Mouse (Mus musculus) kidney, embryonic 16.5 days (tissue): Measurements from ENCODE around the gene Ntm. TPM values are rescaled to one million over a fixed set of nuclear protein-coding genes. Genes with fewer than 3 reads are reported as not detected.

Source experiments
- ATAC-seq: fragments of 200-750 bp; cut with Nextera tagmentation; 2 replicates; pipeline ENCODE4 v1.8.0; 2017; ENCODE audit warnings: moderate TSS enrichment; ENCODE audit not compliant: low FRiP score, low TSS enrichment
- H3K27ac ChIP-seq: fragments of 300-500 bp; sonication (generic); 2 replicates; pipeline ENCODE4 v1.5.1; 2014; ENCODE audit warnings: low read length
- H3K27me3 ChIP-seq: fragments of 300-500 bp; sonication (generic); 2 replicates; pipeline ENCODE4 v1.6.1; 2014; ENCODE audit warnings: low read length, control low read depth, mixed read lengths; ENCODE audit not compliant: insufficient read depth
- H3K36me3 ChIP-seq: fragments of 300-500 bp; sonication (generic); 2 replicates; pipeline ENCODE4 v1.6.1; 2014; ENCODE audit warnings: low read length, control low read depth, mixed read lengths; ENCODE audit not compliant: insufficient read depth
- H3K4me1 ChIP-seq: fragments of 300-500 bp; sonication (generic); 2 replicates; pipeline ENCODE4 v1.6.1; 2014; ENCODE audit warnings: low read length, control low read depth, mixed read lengths; ENCODE audit not compliant: insufficient read depth
- H3K4me2 ChIP-seq: fragments of 300-500 bp; sonication (generic); replicated peaks from 2 replicates; pipeline ENCODE4 v1.6.1; 2014; ENCODE audit warnings: low read depth, low read length
- H3K4me3 ChIP-seq: fragments of 300-500 bp; sonication (generic); 2 replicates; pipeline ENCODE4 v1.5.1; 2014; ENCODE audit warnings: mild to moderate bottlenecking, low read length
- H3K9ac ChIP-seq: fragments of 300-500 bp; sonication (generic); replicated peaks from 2 replicates; pipeline ENCODE4 v1.6.1; 2014; ENCODE audit warnings: low read length
- H3K9me3 ChIP-seq: fragments of 300-500 bp; sonication (generic); 2 replicates; pipeline ENCODE4 v1.6.1; 2016; ENCODE audit warnings: low read length, control low read depth
- WGBS: fragments of 180-500 bp; shearing (Covaris S2); extraction: QIAGEN DNeasy Blood & Tissue Kit; methylation state at CpG from one replicate; pipeline ENCODE4 v1.1.7; 2014; 5-methylcytosine and 5-hydroxymethylcytosine counted together
- polyA plus RNA-seq: library from polyadenylated mRNA; unstranded; fragments of >200 nt; fragmentation: Nextera tagmentation; extraction: Ambion mirVana; gene quantifications from 2 replicates; pipeline ENCODE4 v1.2.1, GENCODE M21; 2015

The Ntm gene
- polyA plus RNA-seq, 1 experiment from 2014 or later = 42.1 TPM

GRCm38 (mm10) chr9:29216528-29216927 lies 746.4 kb downstream of the Ntm start:
- H3K4me1 ChIP-seq = no peaks in the 10 kb centered on the region

GRCm38 (mm10) chr9:29215796-29216195 lies 747.1 kb downstream of the Ntm start:
- no peak overlapping the region for H3K4me2 ChIP-seq
- H3K27me3 ChIP-seq = no peaks in the 10 kb centered on the region
- no peak for ATAC-seq
- H3K36me3 ChIP-seq = no peaks in the 10 kb centered on the region
- no peaks in the 10 kb centered on the region for H3K9me3 ChIP-seq
- no peak overlapping the region for H3K27ac ChIP-seq
- no peak overlapping the region for H3K9ac ChIP-seq
- H3K4me3 ChIP-seq = no peak overlapping the region
- no peaks in the 10 kb centered on the region for H3K4me1 ChIP-seq
- 92% methylated on average over 2 of the region's 2 CpGs for WGBS

More at GRCm38 (mm10) chr9:29216528-29216927, 746.4 kb downstream of the Ntm start:
- H3K27ac ChIP-seq = no peak overlapping the region
- H3K9ac ChIP-seq = no peak overlapping the region
- no peaks in the 10 kb centered on the region for H3K27me3 ChIP-seq
- 90% methylated on average over 8 of the region's 8 CpGs for WGBS
- H3K36me3 ChIP-seq = no peaks in the 10 kb centered on the region
- no peak for ATAC-seq
- H3K9me3 ChIP-seq = no peaks in the 10 kb centered on the region
- no peak overlapping the region for H3K4me3 ChIP-seq
- no peak overlapping the region for H3K4me2 ChIP-seq

GRCm38 (mm10) chr9:29215241-29215640 lies 747.7 kb downstream of the Ntm start:
- H3K27me3 ChIP-seq = no peaks in the 10 kb centered on the region
- H3K9me3 ChIP-seq = no peaks in the 10 kb centered on the region
- no peak overlapping the region for H3K9ac ChIP-seq
- no peak overlapping the region for H3K4me3 ChIP-seq
- no peak overlapping the region for H3K4me2 ChIP-seq
- no peak overlapping the region for H3K27ac ChIP-seq
- 40% methylated on average over 1 of the region's 1 CpGs for WGBS
- H3K36me3 ChIP-seq = no peaks in the 10 kb centered on the region
- no peak for ATAC-seq
- H3K4me1 ChIP-seq = no peaks in the 10 kb centered on the region

GRCm38 (mm10) chr9:29209243-29209642 lies 753.7 kb downstream of the Ntm start:
- no peaks in the 10 kb centered on the region for H3K27me3 ChIP-seq
- H3K4me3 ChIP-seq = no peak overlapping the region
- no peaks in the 10 kb centered on the region for H3K4me1 ChIP-seq
- no peaks in the 10 kb centered on the region for H3K9me3 ChIP-seq
- 91% methylated on average over 2 of the region's 2 CpGs for WGBS
- no peaks in the 10 kb centered on the region for H3K36me3 ChIP-seq
- H3K27ac ChIP-seq = no peak overlapping the region
- no peak overlapping the region for H3K9ac ChIP-seq
- ATAC-seq = no peak
- H3K4me2 ChIP-seq = no peak overlapping the region

GRCm38 (mm10) chr9:29208142-29208541 lies 754.8 kb downstream of the Ntm start:
- Histone ChIP-seq H3K27ac (no peak overlapping the region), H3K36me3 (no peaks in the 10 kb centered on the region), H3K9me3 (no peaks in the 10 kb centered on the region), H3K4me2 (no peak overlapping the region), H3K9ac (no peak overlapping the region), H3K4me1 (no peaks in the 10 kb centered on the region), H3K27me3 (no peaks in the 10 kb centered on the region), H3K4me3 (no peak overlapping the region)
- 41% methylated on average over 5 of the region's 5 CpGs for WGBS
- peak; percentile 51; the same call in 1 of the 2 replicates for ATAC-seq

- Histone ChIP-seq H3K36me3 (no peaks in the 10 kb centered on the region), H3K4me2 (no peak overlapping the region), H3K9ac (no peak overlapping the region), H3K27me3 (no peaks in the 10 kb centered on the region), H3K4me3 (no peak overlapping the region), H3K27ac (no peak overlapping the region), H3K9me3 (no peaks in the 10 kb centered on the region), H3K4me1 (no peaks in the 10 kb centered on the region)
- WGBS = 69% methylated on average over 4 of the region's 4 CpGs
- ATAC-seq = no peak
Observed at GRCm38 (mm10) chr9:29205680-29206079, 757.3 kb downstream of the Ntm start.

- H3K36me3 ChIP-seq = no peaks in the 10 kb centered on the region
- H3K27ac ChIP-seq = no peak overlapping the region
- no peak overlapping the region for H3K4me2 ChIP-seq
- H3K4me3 ChIP-seq = no peak overlapping the region
- 53% methylated on average over 2 of the region's 2 CpGs for WGBS
- no peak for ATAC-seq
- no peak overlapping the region for H3K9ac ChIP-seq
- no peaks in the 10 kb centered on the region for H3K9me3 ChIP-seq
- H3K4me1 ChIP-seq = no peaks in the 10 kb centered on the region
- no peaks in the 10 kb centered on the region for H3K27me3 ChIP-seq
Observed at GRCm38 (mm10) chr9:29202196-29202595, 760.7 kb downstream of the Ntm start.

- WGBS = 29% methylated on average over 14 of the region's 14 CpGs
- Histone ChIP-seq H3K9me3 (no peaks in the 10 kb centered on the region), H3K4me3 (no peak overlapping the region), H3K27me3 (no peaks in the 10 kb centered on the region), H3K9ac (no peak overlapping the region), H3K27ac (no peak overlapping the region), H3K4me2 (no peak overlapping the region), H3K4me1 (no peaks in the 10 kb centered on the region), H3K36me3 (no peaks in the 10 kb centered on the region)
- peak; percentile 87 for ATAC-seq
Observed at GRCm38 (mm10) chr9:29201163-29202053, 761.5 kb downstream of the Ntm start.

- H3K4me3 ChIP-seq = no peak overlapping the region
- WGBS = 88% methylated on average over 3 of the region's 3 CpGs
- no peaks in the 10 kb centered on the region for H3K4me1 ChIP-seq
- H3K4me2 ChIP-seq = no peak overlapping the region
- no peak for ATAC-seq
- H3K27me3 ChIP-seq = no peaks in the 10 kb centered on the region
- H3K9me3 ChIP-seq = no peaks in the 10 kb centered on the region
- H3K36me3 ChIP-seq = no peaks in the 10 kb centered on the region
- H3K9ac ChIP-seq = no peak overlapping the region
- H3K27ac ChIP-seq = no peak overlapping the region
Observed at GRCm38 (mm10) chr9:29197046-29197445, 765.9 kb downstream of the Ntm start.

GRCm38 (mm10) chr9:29194265-29194664 lies 768.7 kb downstream of the Ntm start:
- no peaks in the 10 kb centered on the region for H3K9me3 ChIP-seq
- no peak overlapping the region for H3K9ac ChIP-seq
- no peaks in the 10 kb centered on the region for H3K27me3 ChIP-seq
- H3K4me1 ChIP-seq = no peaks in the 10 kb centered on the region
- H3K4me3 ChIP-seq = no peak overlapping the region
- no peaks in the 10 kb centered on the region for H3K36me3 ChIP-seq
- no peak overlapping the region for H3K27ac ChIP-seq
- no peak overlapping the region for H3K4me2 ChIP-seq
- ATAC-seq = no peak
- 84% methylated on average over 2 of the region's 2 CpGs for WGBS
